Mouse (Mus musculus) cortical plate, adult 2 months (tissue): ENCODE measurements around the gene Myh9. TPM values are rescaled to one million over a fixed set of nuclear protein-coding genes. Genes with fewer than 3 reads are reported as not detected.
"Not testable (repeated sequence)": the region's sequence is repeated elsewhere in the genome, so short reads cannot be mapped to it uniquely, and the experiment has no call there.

ENCODE experiments used
- H3K27ac ChIP-seq: fragments of 200-500 bp; 2 replicates; pipeline ENCODE4 v1.5.1; 2012; ENCODE audit warnings: low read length, control low read depth, inconsistent platforms; ENCODE audit not compliant: insufficient read depth
- H3K4me1 ChIP-seq: fragments of 200-500 bp; 2 replicates; pipeline ENCODE4 v1.6.1; 2011; ENCODE audit warnings: low read length; ENCODE audit not compliant: control insufficient read depth, insufficient read depth
- H3K4me3 ChIP-seq: fragments of 200-500 bp; 2 replicates; pipeline ENCODE4 v1.5.1; 2011; ENCODE audit warnings: mild to moderate bottlenecking, low read length, control low read depth; ENCODE audit not compliant: insufficient read depth
- CTCF ChIP-seq: fragments of 200-500 bp; IDR thresholded peaks from 2 replicates; pipeline ENCODE4 v1.5.1; 2011; ENCODE audit warnings: mild to moderate bottlenecking, control low read depth, low read length; ENCODE audit not compliant: insufficient read depth; ENCODE audit errors: extremely low read depth
- POLR2A ChIP-seq: fragments of 200-500 bp; IDR thresholded peaks from 2 replicates; pipeline ENCODE4 v1.6.1; 2011; ENCODE audit warnings: mild to moderate bottlenecking, low read length, control low read depth; ENCODE audit not compliant: insufficient read depth; ENCODE audit errors: extremely low read depth
- polyA plus RNA-seq: library from polyadenylated mRNA; depleted of rRNA; stranded (reverse); fragments of >200 nt; gene quantifications from 2 replicates; pipeline ENCODE4 v1.2.3, GENCODE M21; 2012

The Myh9 gene
- polyA plus RNA-seq, 1 experiment = 32.6 TPM

DNA sequence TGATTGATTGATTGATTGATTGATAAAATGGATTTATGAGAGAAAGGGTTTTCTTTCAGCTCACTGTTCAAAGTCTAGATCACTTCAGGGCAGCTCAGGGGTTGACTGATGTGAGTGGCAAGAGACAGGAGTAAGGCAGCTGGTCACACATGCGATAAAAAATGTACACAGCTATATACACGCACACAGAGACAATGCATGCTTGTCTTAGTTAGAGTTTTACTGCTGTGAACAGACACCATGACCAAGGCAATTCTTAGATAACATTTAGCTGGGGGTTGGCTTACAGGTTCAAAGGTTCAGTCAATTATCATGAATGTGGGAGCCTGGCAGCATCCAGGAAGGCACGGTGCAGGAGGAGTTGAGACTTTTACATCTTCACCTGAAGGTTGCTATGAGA lies 31.0 kb upstream of the Myh9 start:
- TF ChIP-seq POLR2A = no peak
- no peak for TF ChIP-seq CTCF
- Histone ChIP-seq H3K4me1 (no peaks in the 10 kb centered on the region), H3K27ac (no peak overlapping the region), H3K4me3 (no peak overlapping the region)

DNA sequence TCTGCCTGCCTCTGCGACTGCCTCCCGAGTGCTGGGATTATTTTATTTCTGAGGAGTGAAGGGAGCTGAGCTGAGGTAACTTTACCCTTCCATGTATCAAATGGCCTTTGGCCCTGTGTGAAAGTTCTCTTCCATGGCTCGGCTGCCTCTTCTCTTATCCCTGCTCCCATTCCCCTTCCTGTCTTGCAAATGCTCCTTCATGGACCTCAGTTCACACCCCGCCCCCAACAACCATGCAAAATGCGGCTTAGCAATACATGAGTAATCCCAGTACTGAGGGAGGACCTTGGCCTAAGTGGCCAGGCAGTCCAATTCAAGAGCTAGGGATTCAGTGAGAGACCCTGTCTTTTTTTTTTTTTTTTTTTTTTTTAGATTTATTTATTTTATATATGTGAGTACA lies 26.4 kb upstream of the Myh9 start:
- no peak overlapping the region for H3K4me3 ChIP-seq
- no peaks in the 10 kb centered on the region for H3K4me1 ChIP-seq
- TF ChIP-seq POLR2A (no peak), CTCF (no peak)
- no peak overlapping the region for H3K27ac ChIP-seq

DNA sequence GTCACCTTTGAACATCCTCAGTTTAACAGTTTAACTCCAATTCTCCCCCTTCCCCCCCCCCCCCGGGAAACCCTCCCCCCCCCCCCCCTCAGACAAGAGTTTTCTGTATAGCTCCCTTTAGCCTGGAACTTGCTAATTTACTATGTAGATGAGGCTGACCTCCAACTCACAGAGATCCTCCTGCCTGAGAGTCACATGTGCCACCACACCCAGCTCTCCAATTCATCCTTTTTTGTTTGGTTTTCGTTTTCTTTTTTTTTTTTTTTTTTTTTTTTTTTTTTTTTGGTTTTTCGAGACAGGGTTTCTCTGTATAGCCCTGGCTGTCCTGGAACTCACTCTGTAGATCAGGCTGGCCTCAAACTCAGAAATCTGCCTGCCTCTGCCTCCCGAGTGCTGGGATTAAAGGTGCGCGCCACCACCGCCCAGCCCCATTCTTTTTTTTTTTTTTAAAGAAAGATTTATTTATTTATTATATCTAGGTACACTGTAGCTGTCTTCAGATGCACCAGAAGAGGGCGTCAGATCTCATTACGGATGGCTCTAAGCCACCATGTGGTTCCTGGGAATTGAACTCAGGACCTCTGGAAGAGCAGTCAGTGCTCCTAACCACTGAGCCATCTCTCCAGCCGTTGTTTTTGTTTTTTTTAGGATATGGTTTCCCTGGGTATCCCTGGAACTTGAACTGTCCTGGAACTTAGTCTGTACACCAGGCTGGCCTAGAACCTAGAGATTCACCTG lies 25.4 kb upstream of the Myh9 start:
- not testable (repeated sequence) for H3K4me1 ChIP-seq, H3K27ac ChIP-seq, H3K4me3 ChIP-seq

GRCm38 (mm10) chr15:77866583-77867220 lies 24.7 kb upstream of the Myh9 start:
- TF ChIP-seq POLR2A = no peak
- H3K4me3 ChIP-seq = no peak overlapping the region

GRCm38 (mm10) chr15:77864063-77864758 lies 22.2 kb upstream of the Myh9 start:
- Histone ChIP-seq H3K4me3 (no peak overlapping the region), H3K4me1 (no peaks in the 10 kb centered on the region), H3K27ac (no peak overlapping the region)
- TF ChIP-seq CTCF (no peak), POLR2A (no peak)

More at GRCm38 (mm10) chr15:77866583-77867220, 24.7 kb upstream of the Myh9 start:
- Histone ChIP-seq H3K27ac (no peak overlapping the region), H3K4me1 (no peaks in the 10 kb centered on the region)

GRCm38 (mm10) chr15:77862991-77863972 lies 21.3 kb upstream of the Myh9 start:
- no peak overlapping the region for H3K4me3 ChIP-seq
- no peak for TF ChIP-seq POLR2A
- no peak for TF ChIP-seq CTCF
- no peaks in the 10 kb centered on the region for H3K4me1 ChIP-seq
- no peak overlapping the region for H3K27ac ChIP-seq

- H3K4me3 ChIP-seq = no peak overlapping the region
- TF ChIP-seq POLR2A (no peak), CTCF (no peak)
Observed at GRCm38 (mm10) chr15:77860081-77860665, 18.2 kb upstream of the Myh9 start.

DNA sequence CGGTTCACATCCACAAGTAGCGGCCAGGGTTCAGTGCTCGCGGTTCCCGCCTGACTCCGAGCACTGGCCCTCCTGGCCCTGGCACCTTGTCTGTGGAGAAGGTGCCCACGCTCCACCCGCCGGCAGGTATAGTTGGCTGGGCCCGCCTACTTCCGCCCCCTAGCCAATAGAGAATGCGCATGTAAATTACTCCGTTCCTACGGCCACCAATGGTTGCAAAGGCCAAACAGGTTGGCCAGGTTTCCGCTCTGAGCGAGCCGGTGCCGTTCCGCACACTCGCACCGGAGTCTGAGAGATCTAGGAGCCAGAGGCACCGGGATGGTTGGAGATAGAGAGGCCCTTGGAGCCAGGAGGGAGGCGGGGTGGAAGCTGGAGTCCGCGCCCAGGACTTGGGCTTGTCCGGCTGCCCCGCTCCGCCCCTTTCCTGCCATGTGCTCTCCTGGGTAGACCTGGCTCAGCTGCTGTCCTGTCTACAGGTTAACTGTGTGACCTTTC lies 15.7 kb upstream of the Myh9 start:
- Histone ChIP-seq H3K4me1 (peaks cover 2% of the 10 kb centered on the region; the same call in 1 of the 2 replicates), H3K27ac (no peak overlapping the region), H3K4me3 (peak overlapping the region; percentile 41)
- TF ChIP-seq POLR2A = peak; percentile 43; the same call in 1 of the 2 replicates
- TF ChIP-seq CTCF = no peak

More at GRCm38 (mm10) chr15:77860081-77860665, 18.2 kb upstream of the Myh9 start:
- Histone ChIP-seq H3K4me1 (peaks cover 2% of the 10 kb centered on the region; the same call in 1 of the 2 replicates), H3K27ac (no peak overlapping the region)

GRCm38 (mm10) chr15:77856541-77856940 lies 14.6 kb upstream of the Myh9 start:
- H3K27ac ChIP-seq = no peak overlapping the region
- H3K4me3 ChIP-seq = no peak overlapping the region
- H3K4me1 ChIP-seq = peaks cover 2% of the 10 kb centered on the region; the same call in 1 of the 2 replicates
- TF ChIP-seq POLR2A = no peak
- no peak for TF ChIP-seq CTCF
